Mouse (Mus musculus) erythroblast, embryonic 14.5 days (primary cell): ENCODE measurements around the gene Ctf2. TPM values are rescaled to one million over a fixed set of nuclear protein-coding genes. Genes with fewer than 3 reads are reported as not detected.
"Not testable (repeated sequence)": the region's sequence is repeated elsewhere in the genome, so short reads cannot be mapped to it uniquely, and the experiment has no call there.

Source experiments
- H3K27me3 ChIP-seq: 2 replicates; pipeline ENCODE4 v1.6.1; 2012; ENCODE audit warnings: inconsistent platforms; ENCODE audit not compliant: control insufficient read depth
- H3K36me3 ChIP-seq: 2 replicates; pipeline ENCODE4 v1.6.1; 2012; ENCODE audit warnings: mild to moderate bottlenecking, inconsistent platforms; ENCODE audit not compliant: control insufficient read depth
- H3K4me1 ChIP-seq: 2 replicates; pipeline ENCODE4 v1.6.1; 2012; ENCODE audit warnings: inconsistent platforms; ENCODE audit not compliant: control insufficient read depth
- H3K4me3 ChIP-seq: replicated peaks from 2 replicates; pipeline ENCODE3; 2012; ENCODE audit warnings: moderate library complexity, mild to moderate bottlenecking, inconsistent platforms
- H3K9me3 ChIP-seq: 2 replicates; pipeline ENCODE4 v1.6.1; 2012; ENCODE audit warnings: low read length, inconsistent platforms, mixed read lengths; ENCODE audit not compliant: control insufficient read depth
- GATA1 ChIP-seq: IDR thresholded peaks from 2 replicates; pipeline ENCODE4 v1.6.1; 2012; ENCODE audit warnings: low read length, inconsistent platforms, mixed read lengths
- TAL1 ChIP-seq: IDR thresholded peaks from 3 replicates; pipeline ENCODE4 v1.6.1; 2012; ENCODE audit warnings: low read length, inconsistent platforms, mixed read lengths
- polyA plus RNA-seq: library from polyadenylated mRNA; stranded (reverse); fragments of >175 nt; gene quantifications from 2 replicates; pipeline ENCODE4 v1.2.3, GENCODE M21; 2012

Gene Ctf2
- polyA plus RNA-seq, 1 experiment, result 0.02 TPM

- no peaks in the 10 kb centered on the region for H3K9me3 ChIP-seq
- H3K36me3 ChIP-seq, result peaks cover 4% of the 10 kb centered on the region; the same call in 1 of the 2 replicates
- TF ChIP-seq TAL1 (no peak), GATA1 (no peak)
- H3K4me3 ChIP-seq, result no peak overlapping the region
- peaks cover 17% of the 10 kb centered on the region for H3K4me1 ChIP-seq
- H3K27me3 ChIP-seq, result no peaks in the 10 kb centered on the region
These were observed 33.0 kb downstream of the Ctf2 start for GRCm38 (mm10) chr7:127698986-127699385.

DNA sequence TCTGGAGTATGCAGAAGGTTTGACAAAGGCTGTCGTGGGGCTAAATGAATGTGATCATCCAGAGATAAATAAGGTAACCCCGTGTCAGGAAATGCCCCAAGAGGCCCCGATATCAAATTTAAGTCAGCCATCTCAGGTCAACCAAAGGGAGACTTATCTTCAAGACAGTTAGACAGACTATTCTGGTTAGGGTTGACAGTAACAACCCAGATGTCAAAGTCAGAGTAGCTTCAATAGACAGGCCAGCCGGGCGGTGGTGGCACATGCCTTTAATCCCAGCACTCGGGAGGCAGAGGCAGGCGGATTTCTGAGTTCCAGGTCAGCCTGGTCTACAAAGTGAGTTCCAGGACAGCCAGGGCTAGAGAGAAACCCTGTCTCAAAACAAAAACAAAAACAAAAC lies 38.2 kb downstream of the Ctf2 start:
- H3K4me3 ChIP-seq, H3K9me3 ChIP-seq: not testable (repeated sequence)

DNA sequence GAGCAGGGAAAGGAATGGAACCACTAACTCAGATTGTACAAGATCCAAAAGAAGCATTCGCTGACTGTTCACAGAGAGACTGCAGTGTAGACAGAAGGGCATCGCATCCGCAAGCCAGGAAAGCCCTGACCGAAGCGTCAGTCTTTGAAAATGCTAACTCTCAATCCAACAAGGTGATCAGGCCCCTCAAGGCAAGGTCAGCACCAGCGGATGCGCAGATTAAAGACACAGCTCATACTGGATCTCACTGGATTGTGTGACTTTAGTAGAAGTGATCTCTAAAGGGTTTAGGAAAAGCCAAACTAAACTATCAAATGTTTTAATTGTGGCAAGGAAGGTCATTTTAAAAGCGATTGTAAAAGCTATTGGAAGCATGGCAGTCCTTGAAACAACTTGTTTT lies 38.7 kb downstream of the Ctf2 start:
- peaks cover 16% of the 10 kb centered on the region for H3K4me1 ChIP-seq
- H3K36me3 ChIP-seq, result no peaks in the 10 kb centered on the region
- H3K27me3 ChIP-seq, result no peaks in the 10 kb centered on the region
- no peak for TF ChIP-seq TAL1
- TF ChIP-seq GATA1, result no peak
- H3K4me3 ChIP-seq, result no peak overlapping the region
- H3K9me3 ChIP-seq, result no peaks in the 10 kb centered on the region

More for the DNA sequence above, 38.2 kb downstream of the Ctf2 start:
- not testable (repeated sequence) for H3K27me3 ChIP-seq, H3K36me3 ChIP-seq
- peaks cover 16% of the 10 kb centered on the region for H3K4me1 ChIP-seq

- no peaks in the 10 kb centered on the region for H3K27me3 ChIP-seq
- peaks cover 23% of the 10 kb centered on the region for H3K4me1 ChIP-seq
- H3K9me3 ChIP-seq, result no peaks in the 10 kb centered on the region
- no peak overlapping the region for H3K4me3 ChIP-seq
- H3K36me3 ChIP-seq, result no peaks in the 10 kb centered on the region
- TF ChIP-seq TAL1, result no peak
- TF ChIP-seq GATA1, result no peak
These were observed 40.6 kb downstream of the Ctf2 start for GRCm38 (mm10) chr7:127691221-127691989.

GRCm38 (mm10) chr7:127689626-127690280 lies 42.2 kb downstream of the Ctf2 start:
- Histone ChIP-seq H3K9me3 (no peaks in the 10 kb centered on the region), H3K4me3 (no peak overlapping the region), H3K27me3 (no peaks in the 10 kb centered on the region), H3K4me1 (peaks cover 30% of the 10 kb centered on the region), H3K36me3 (no peaks in the 10 kb centered on the region)
- TF ChIP-seq TAL1 (no peak), GATA1 (no peak)

- TF ChIP-seq TAL1 (no peak), GATA1 (no peak)
- H3K27me3 ChIP-seq, result no peaks in the 10 kb centered on the region
- H3K36me3 ChIP-seq, result no peaks in the 10 kb centered on the region
- no peaks in the 10 kb centered on the region for H3K9me3 ChIP-seq
- peaks cover 31% of the 10 kb centered on the region for H3K4me1 ChIP-seq
- H3K4me3 ChIP-seq, result no peak overlapping the region
These were observed 43.0 kb downstream of the Ctf2 start for GRCm38 (mm10) chr7:127688935-127689334.

GRCm38 (mm10) chr7:127686740-127687449 lies 45.1 kb downstream of the Ctf2 start:
- Histone ChIP-seq H3K36me3 (no peaks in the 10 kb centered on the region), H3K4me3 (no peak overlapping the region), H3K9me3 (no peaks in the 10 kb centered on the region), H3K27me3 (no peaks in the 10 kb centered on the region), H3K4me1 (peaks cover 36% of the 10 kb centered on the region)
- TF ChIP-seq GATA1 (no peak), TAL1 (no peak)

GRCm38 (mm10) chr7:127685304-127686018 lies 46.5 kb downstream of the Ctf2 start:
- Histone ChIP-seq H3K36me3 (no peaks in the 10 kb centered on the region), H3K4me1 (peaks cover 32% of the 10 kb centered on the region)

More at GRCm38 (mm10) chr7:127685304-127686018, 46.5 kb downstream of the Ctf2 start:
- no peak overlapping the region for H3K4me3 ChIP-seq
- H3K27me3 ChIP-seq, result no peaks in the 10 kb centered on the region
- TF ChIP-seq GATA1, result no peak
- no peak for TF ChIP-seq TAL1
- no peaks in the 10 kb centered on the region for H3K9me3 ChIP-seq
